Mouse (Mus musculus): ENCODE results near the gene Cxcl5. TPM values are rescaled to one million over a fixed set of nuclear protein-coding genes. Genes with fewer than 3 reads are reported as not detected.

Cxcl5 gene
- polyA plus RNA-seq, 1 experiment = 0.35 TPM

DNA sequence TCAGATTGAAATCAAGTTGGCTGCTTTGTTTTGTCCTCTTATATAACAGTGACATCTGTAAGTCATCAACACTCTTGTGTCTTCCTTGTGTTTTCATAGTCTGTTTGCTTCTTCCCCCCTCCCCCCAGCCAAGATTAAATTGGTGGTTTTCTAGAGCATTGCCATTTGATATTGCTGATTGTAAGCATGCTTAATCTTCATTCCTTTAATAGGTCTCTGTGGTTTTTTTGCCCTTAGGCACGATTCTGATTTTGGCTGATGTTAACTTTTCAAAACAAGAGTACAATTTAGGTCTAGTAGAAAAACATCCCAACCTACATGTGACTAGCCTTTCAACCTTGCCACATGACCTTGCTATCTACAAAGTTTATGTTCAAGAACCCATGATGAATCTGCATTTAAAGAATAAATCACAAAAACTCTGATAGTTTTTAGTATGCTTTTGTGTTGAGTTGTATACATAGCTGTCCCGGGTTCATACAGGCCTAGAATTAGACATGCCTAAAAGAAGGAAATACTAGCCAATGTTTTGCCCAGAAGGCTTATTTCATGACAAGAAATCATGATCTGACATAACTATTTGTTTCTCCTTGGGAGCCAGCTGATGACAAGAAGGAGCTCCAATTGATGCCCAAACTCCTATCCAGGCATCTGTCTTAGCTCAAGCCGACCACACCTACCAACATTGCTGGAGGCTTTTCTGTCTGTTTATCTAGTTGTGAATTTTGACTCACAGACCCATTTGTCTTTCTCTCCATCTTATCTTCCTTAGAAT is 48.2 kb downstream of the Cxcl5 start:
- TF ChIP-seq CTCF (IDR thresholded peaks at IDR 0.05; ENCODE audit: low read depth, low read length) (no peak), POLR2A (IDR thresholded peaks at IDR 0.05; ENCODE audit: borderline replicate concordance, low read depth, low read length) (no peak)
- no peaks in the 10 kb centered on the region for H3K4me1 ChIP-seq (ENCODE audit: control insufficient read depth, insufficient read depth, low read length)

More for the DNA sequence above, 48.2 kb downstream of the Cxcl5 start:
- H3K27ac ChIP-seq (ENCODE audit: insufficient read depth, low read depth, low read length) = no peak overlapping the region
- no peak overlapping the region for H3K4me3 ChIP-seq (ENCODE audit: insufficient read depth, low read length)

Other genes with a start within 250 kb of the Cxcl5 start
- gene Afm, start 240.4 kb upstream of the Cxcl5 start, polyA plus RNA-seq (2012; ENCODE audit: insufficient read depth, insufficient read length, missing spikeins) = not detected in 2 replicates
- not detected in 2 replicates for gene 5830473C10Rik, start 198.3 kb upstream of the Cxcl5 start, polyA plus RNA-seq (2012; ENCODE audit: insufficient read depth, insufficient read length, missing spikeins)
- gene Rassf6, start 118.7 kb upstream of the Cxcl5 start, polyA plus RNA-seq (2012; ENCODE audit: insufficient read depth, insufficient read length, missing spikeins) = not detected in 2 replicates
- 0.86 and 1.3 TPM in 2 replicates for gene Ppbp, start 9.2 kb downstream of the Cxcl5 start, polyA plus RNA-seq (2012; ENCODE audit: insufficient read depth, insufficient read length, missing spikeins)
- 349 and 380 TPM in 2 replicates for gene Pf4, start 13.1 kb downstream of the Cxcl5 start, polyA plus RNA-seq (2012; ENCODE audit: insufficient read depth, insufficient read length, missing spikeins)
- gene Cxcl3, start 26.7 kb downstream of the Cxcl5 start, polyA plus RNA-seq (2012; ENCODE audit: insufficient read depth, insufficient read length, missing spikeins) = not detected in 2 replicates
- not detected in 2 replicates for gene Cxcl15, start 35.2 kb downstream of the Cxcl5 start, polyA plus RNA-seq (2012; ENCODE audit: insufficient read depth, insufficient read length, missing spikeins)
- 0.59 and 1.4 TPM in 2 replicates for gene Cxcl1, start 131.9 kb downstream of the Cxcl5 start, polyA plus RNA-seq (2012; ENCODE audit: insufficient read depth, insufficient read length, missing spikeins)
- 7.4 and 7.7 TPM in 2 replicates for gene Cxcl2, start 144.5 kb downstream of the Cxcl5 start, polyA plus RNA-seq (2012; ENCODE audit: insufficient read depth, insufficient read length, missing spikeins)
- 8.1 and 9.0 TPM in 2 replicates for gene Mthfd2l, start 171.8 kb downstream of the Cxcl5 start, polyA plus RNA-seq (2012; ENCODE audit: insufficient read depth, insufficient read length, missing spikeins)

Measured in bone marrow macrophage, adult 2 months (primary cell).